10 mouse cellular contexts compared by ENCODE assay signal in the genomic region with DNA sequence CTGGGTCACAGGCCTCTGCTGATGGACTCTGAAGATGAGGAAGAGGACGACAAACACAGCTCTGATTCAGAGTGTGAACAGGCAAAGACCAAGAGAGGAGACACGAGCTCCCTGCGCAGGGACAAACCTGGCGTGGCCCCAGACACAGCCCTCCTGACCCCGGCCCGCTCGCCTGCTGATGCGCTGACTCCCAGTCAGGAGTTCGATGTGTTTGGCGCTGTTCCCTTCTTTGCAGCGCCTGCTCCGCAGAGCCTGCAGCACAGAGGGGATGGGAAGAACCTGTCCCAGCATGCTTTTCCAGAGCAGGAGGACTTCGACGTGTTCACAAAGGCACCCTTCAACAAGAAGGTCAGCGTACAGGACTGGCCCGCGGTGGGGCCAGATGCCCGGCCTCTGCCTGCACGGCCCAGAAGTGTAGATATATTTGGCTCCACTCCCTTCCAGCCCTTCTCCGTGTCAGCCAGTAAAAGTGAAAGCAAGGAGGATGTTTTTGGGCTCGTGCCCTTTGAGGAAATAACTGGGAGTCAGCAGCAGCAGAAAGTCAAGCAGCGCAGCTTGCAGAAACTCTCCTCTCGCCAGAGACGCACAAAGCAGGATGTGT. TPM values are rescaled to one million over a fixed set of nuclear protein-coding genes. Genes with fewer than 3 reads are reported as not detected.
A peak's percentile ranks its signal among the peaks of the same experiment; 100 is the strongest.
DNase-seq lines count a peak whose midpoint lies in the region; ATAC-seq and TF ChIP-seq lines count a peak whose summit lies in the region.
"Had no signal": no experiment of that assay in that cellular context is flagged by ENCODE, and none has a peak within 500 bp of the region (broad histone marks: within the 10 kb centered on the region; RNA-seq: fewer than 3 reads in every experiment).

No protein-coding gene starts in this region.

- 75% methylated on average over 24 of the region's 24 CpGs for WGBS in heart, embryonic 11.5 days (ENCODE audit: insufficient replicate concordance)
- WGBS in heart, postnatal 0 days: 49% methylated on average over 24 of the region's 24 CpGs
- 85% methylated on average over 24 of the region's 24 CpGs for WGBS in intestine, embryonic 15.5 days
- 89% methylated on average over 24 of the region's 24 CpGs for WGBS in midbrain, embryonic 14.5 days

- DNase-seq in heart, adult 11 months: peak; percentile 97
- no peak for DNase-seq in ES-E14 (ENCODE audit: low read depth, low spot score)
- DNase-seq in heart, postnatal 0 days (ENCODE audit: low spot score): no peak
- DNase-seq in lung, postnatal 10 days: peak; percentile 52
- no peak for DNase-seq in natural killer cell, adult 2 months (ENCODE audit: low spot score in 2 of 2)
- no peak for DNase-seq in midbrain, embryonic 14.5 days
- DNase-seq: liver had no signal

- no peak overlapping the region for H3K9ac ChIP-seq in heart, embryonic 11.5 days (ENCODE audit: low read depth, low read length)
- 0 out of 2 replicates have a peak overlapping the region, but pooled peaks have one; percentile 19 for H3K9ac ChIP-seq in ES-E14 (ENCODE audit: insufficient read depth, low read depth, low read length, poor library complexity, severe bottlenecking)
- no peak overlapping the region for H3K9ac ChIP-seq in heart, postnatal 0 days (replicated peaks; ENCODE audit: low read depth, low read length)
- H3K9ac ChIP-seq in intestine, embryonic 15.5 days: no peak overlapping the region
- no peak overlapping the region for H3K9ac ChIP-seq in midbrain, embryonic 14.5 days (replicated peaks; ENCODE audit: low read length)
- H3K9ac ChIP-seq: hindbrain, embryonic 13.5 days had no signal

- TF ChIP-seq EP300 in heart, postnatal 0 days (IDR thresholded peaks at IDR 0.05; ENCODE audit: low read depth): no peak

- no peak overlapping the region for H3K27ac ChIP-seq in heart, embryonic 11.5 days (ENCODE audit: low read depth, low read length)
- H3K27ac ChIP-seq in ES-E14 (ENCODE audit: insufficient read depth, low read depth, low read length, poor library complexity, severe bottlenecking): no peak overlapping the region
- H3K27ac ChIP-seq in heart, postnatal 0 days (ENCODE audit: low read depth): 0 out of 2 replicates have a peak overlapping the region, but pooled peaks have one; percentile 31
- no peak overlapping the region for H3K27ac ChIP-seq in intestine, embryonic 15.5 days
- no peak overlapping the region for H3K27ac ChIP-seq in midbrain, embryonic 14.5 days (replicated peaks; ENCODE audit: low read depth, low read length)
- H3K27ac ChIP-seq: hindbrain, embryonic 13.5 days had no signal

- no peaks in the 10 kb centered on the region for H3K4me1 ChIP-seq in heart, embryonic 11.5 days (ENCODE audit: control insufficient read depth, insufficient read depth, low read length)
- peaks cover 0 to 6% of the 10 kb centered on the region in 2 experiments; a peak in 3 of 4 replicates for H3K4me1 ChIP-seq in ES-E14 (ENCODE audit: control insufficient read depth in 2 of 2, insufficient read depth in 2 of 2, low read length in 2 of 2, poor library complexity in 1 of 2)
- no peaks in the 10 kb centered on the region for H3K4me1 ChIP-seq in heart, postnatal 0 days (ENCODE audit: control insufficient read depth, insufficient read depth)
- H3K4me1 ChIP-seq in intestine, embryonic 15.5 days (replicated peaks): no peaks in the 10 kb centered on the region
- H3K4me1 ChIP-seq in midbrain, embryonic 14.5 days (ENCODE audit: control insufficient read depth, insufficient read depth, low read length): no peaks in the 10 kb centered on the region
- H3K4me1 ChIP-seq: hindbrain, embryonic 13.5 days had no signal

- in situ Hi-C loops in ES-E14 (cut with MboI; ENCODE audit: low sequenced_read_pairs in 2 of 2, unreplicated experiment in 2 of 2): no loop called here

- no peak for TF ChIP-seq CTCF in heart, postnatal 0 days (IDR thresholded peaks at IDR 0.05; ENCODE audit: low read depth)

- no peak overlapping the region for H3K4me2 ChIP-seq in heart, embryonic 11.5 days
- H3K4me2 ChIP-seq in heart, postnatal 0 days (ENCODE audit: low read depth, low read length): peak overlapping the region; percentile 36
- H3K4me2 ChIP-seq in intestine, embryonic 15.5 days (replicated peaks): no peak overlapping the region
- H3K4me2 ChIP-seq in midbrain, embryonic 14.5 days (ENCODE audit: low read length): no peak overlapping the region
- H3K4me2 ChIP-seq: hindbrain, embryonic 13.5 days had no signal

- no peak overlapping the region for H3K4me3 ChIP-seq in heart, embryonic 11.5 days (ENCODE audit: low read depth, low read length)
- peak overlapping the region; percentile 41 to 51 for H3K4me3 ChIP-seq in ES-E14 (ENCODE audit: insufficient read depth in 1 of 2, low read depth in 1 of 2, low read length in 2 of 2, poor library complexity in 1 of 2, severe bottlenecking in 1 of 2)
- H3K4me3 ChIP-seq in heart, postnatal 0 days (ENCODE audit: low read depth, low read length): peak overlapping the region; percentile 19
- no peak overlapping the region for H3K4me3 ChIP-seq in intestine, embryonic 15.5 days (replicated peaks)
- H3K4me3 ChIP-seq in midbrain, embryonic 14.5 days (replicated peaks; ENCODE audit: low read depth, low read length): no peak overlapping the region
- H3K4me3 ChIP-seq: hindbrain, embryonic 13.5 days had no signal

- H3K27me3 ChIP-seq in heart, embryonic 11.5 days (ENCODE audit: control insufficient read depth, insufficient read depth, low read length): no peaks in the 10 kb centered on the region
- H3K27me3 ChIP-seq in heart, postnatal 0 days (ENCODE audit: control insufficient read depth, insufficient read depth, low read length): no peaks in the 10 kb centered on the region
- no peaks in the 10 kb centered on the region for H3K27me3 ChIP-seq in intestine, embryonic 15.5 days (replicated peaks)
- H3K27me3 ChIP-seq in midbrain, embryonic 14.5 days (ENCODE audit: control insufficient read depth, insufficient read depth, low read length): no peaks in the 10 kb centered on the region
- H3K27me3 ChIP-seq: hindbrain, embryonic 13.5 days had no signal

- no peaks in the 10 kb centered on the region for H3K9me3 ChIP-seq in heart, embryonic 11.5 days (replicated peaks; ENCODE audit: control insufficient read depth, low read length)
- H3K9me3 ChIP-seq in ES-E14 (ENCODE audit: control insufficient read depth, insufficient read depth, low read depth, low read length): no peaks in the 10 kb centered on the region
- no peaks in the 10 kb centered on the region for H3K9me3 ChIP-seq in heart, postnatal 0 days (replicated peaks; ENCODE audit: control insufficient read depth, low read length)
- H3K9me3 ChIP-seq in intestine, embryonic 15.5 days: no peaks in the 10 kb centered on the region
- no peaks in the 10 kb centered on the region for H3K9me3 ChIP-seq in midbrain, embryonic 14.5 days (ENCODE audit: control insufficient read depth, low read length)
- H3K9me3 ChIP-seq: hindbrain, embryonic 13.5 days had no signal

- no peak for ATAC-seq in heart, embryonic 11.5 days (replicated peaks; ENCODE audit: insufficient number of reproducible peaks, low FRiP score, low TSS enrichment)
- peak; percentile 53 for ATAC-seq in heart, postnatal 0 days (ENCODE audit: insufficient read depth, low read depth)
- no peak for ATAC-seq in intestine, embryonic 15.5 days
- no peak for ATAC-seq in midbrain, embryonic 14.5 days (ENCODE audit: low FRiP score, low TSS enrichment)

- peaks cover 4% of the 10 kb centered on the region; the same call in 1 of the 2 replicates for H3K36me3 ChIP-seq in heart, embryonic 11.5 days (ENCODE audit: control insufficient read depth, insufficient read depth, low read length)
- H3K36me3 ChIP-seq in ES-E14 (ENCODE audit: control insufficient read depth, insufficient read depth, low read length, poor library complexity, severe bottlenecking): no peaks in the 10 kb centered on the region; the same call in 1 of the 2 replicates
- H3K36me3 ChIP-seq in heart, postnatal 0 days (replicated peaks; ENCODE audit: control insufficient read depth, insufficient read depth, low read length): peaks cover 35% of the 10 kb centered on the region
- peaks cover 14% of the 10 kb centered on the region for H3K36me3 ChIP-seq in intestine, embryonic 15.5 days
- H3K36me3 ChIP-seq in midbrain, embryonic 14.5 days (ENCODE audit: control insufficient read depth, insufficient read depth, low read length): peaks cover 48% of the 10 kb centered on the region

TF ChIP-seq in ES-E14, 5 proteins besides CTCF, POLR2A, EP300 and RAD21:
- TF ChIP-seq MAFK (IDR thresholded peaks at IDR 0.05; ENCODE audit: insufficient read depth, low read depth, low read length): no peak
TF ChIP-seq in ES-E14: peak in this region for 0.

RNA-seq across cellular contexts. Expression of a gene that starts 24.3 kb away (rescaled TPM):
- 2.0 TPM in 2 replicates for polyA plus RNA-seq in heart, embryonic 11.5 days (2014; fragmentation: Nextera tagmentation; extraction: Ambion mirVana)
- 10.0 and 13.1 TPM in 2 replicates for total RNA-seq in ES-E14 (2012; rRNA removed)
- total RNA-seq in heart, postnatal 0 days (2014; rRNA removed; ENCODE audit: low replicate concordance): 2.2 and 2.5 TPM in 2 replicates
- polyA plus RNA-seq in heart, postnatal 0 days (2015; fragmentation: Nextera tagmentation; extraction: Ambion mirVana): 0.52 and 0.59 TPM in 2 replicates
- 2.3 and 2.4 TPM in 2 replicates for polyA plus RNA-seq in intestine, embryonic 15.5 days (2015; fragmentation: Nextera tagmentation; extraction: Ambion mirVana)
- 25.8 and 26.9 TPM in 2 replicates for polyA plus RNA-seq in midbrain, embryonic 14.5 days (2014; fragmentation: Nextera tagmentation; extraction: Ambion mirVana)

Comparison
In these comparisons a context has a peak if more than half of its experiments do, and no peak if none do; other contexts are left out.
1. DNase-seq: peak in heart, adult 11 months (single experiment) and lung, postnatal 10 days (single experiment); none in ES-E14 (single experiment), heart, postnatal 0 days (single experiment), natural killer cell, adult 2 months (0 of 2) and midbrain, embryonic 14.5 days (single experiment).
2. H3K4me3 ChIP-seq: peak in ES-E14 (2 of 2) and heart, postnatal 0 days (single experiment); none in heart, embryonic 11.5 days (single experiment), intestine, embryonic 15.5 days (single experiment) and midbrain, embryonic 14.5 days (single experiment).